Mouse (Mus musculus): ENCODE measurements at regions not wholly inside any gene's neighbourhood (a gene's known extent, or its start where the extent isn't known, plus 50 kb on each side); places are given as distances from the start of the nearest gene placed in this dataset.

DNA sequence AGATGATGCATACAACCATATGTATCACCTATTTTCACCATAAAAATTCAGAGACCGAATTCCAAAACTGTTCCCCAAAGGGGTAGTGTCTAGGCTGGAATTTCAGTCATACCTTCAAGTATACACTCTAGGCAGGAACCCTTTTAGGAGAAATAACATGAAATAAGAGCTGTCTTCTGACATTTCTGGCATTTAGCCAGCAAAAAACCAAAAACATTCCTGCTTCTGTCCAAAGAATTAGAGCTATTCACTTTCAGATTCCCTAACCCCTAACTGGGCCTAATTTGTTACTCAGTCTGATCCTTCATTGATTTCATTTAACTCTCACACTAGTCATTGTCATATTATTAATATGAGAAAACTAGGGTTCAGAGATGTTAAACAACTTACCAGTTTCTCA, 49.8 kb upstream of the Wdr75 start:
- no peak for DNase-seq (ENCODE audit: low spot score in 2 of 2)
